Mouse (Mus musculus): Measurements from ENCODE around the gene Rora.

Gene Rora

GRCm38 (mm10) chr9:69372871-69373270, 719.3 kb downstream of the Rora start:
- no peak for DNase-seq

- no peak for DNase-seq
Measured at GRCm38 (mm10) chr9:69376982-69377653, 723.5 kb downstream of the Rora start.

GRCm38 (mm10) chr9:69377654-69378045, 724.1 kb downstream of the Rora start:
- no peak for DNase-seq

GRCm38 (mm10) chr9:69380546-69380945, 727.0 kb downstream of the Rora start:
- DNase-seq: no peak

- no peak for DNase-seq
Measured at GRCm38 (mm10) chr9:69381741-69382140, 728.2 kb downstream of the Rora start.

GRCm38 (mm10) chr9:69384475-69384874, 730.9 kb downstream of the Rora start:
- DNase-seq: no peak

- DNase-seq: no peak
Measured at GRCm38 (mm10) chr9:69384905-69385304, 731.3 kb downstream of the Rora start.

- DNase-seq: no peak
Measured at GRCm38 (mm10) chr9:69387296-69387695, 733.7 kb downstream of the Rora start.

GRCm38 (mm10) chr9:69390631-69391030, 737.0 kb downstream of the Rora start:
- no peak for DNase-seq

- DNase-seq: no peak
Measured at GRCm38 (mm10) chr9:69394234-69394633, 740.6 kb downstream of the Rora start.

- DNase-seq: no peak
Measured at GRCm38 (mm10) chr9:69397432-69397759, 743.8 kb downstream of the Rora start.

- peak; percentile 72 for DNase-seq
Measured at GRCm38 (mm10) chr9:69397760-69398452, 744.3 kb downstream of the Rora start, which contains the start of gene Ice2. TSS of gene Ice2 (plus strand) at chr9:69397906.

- no peak for DNase-seq
Measured at GRCm38 (mm10) chr9:69398453-69398850, 744.9 kb downstream of the Rora start.

- no peak for DNase-seq
Measured at GRCm38 (mm10) chr9:69404671-69405070, 751.1 kb downstream of the Rora start.

- no peak for DNase-seq
Measured at GRCm38 (mm10) chr9:69419476-69419875, 765.9 kb downstream of the Rora start.

GRCm38 (mm10) chr9:69430531-69430930, 776.9 kb downstream of the Rora start:
- no peak for DNase-seq

- peak; percentile 48 for DNase-seq
Measured at GRCm38 (mm10) chr9:69431863-69432555, 778.4 kb downstream of the Rora start.

GRCm38 (mm10) chr9:69435194-69435593, 781.6 kb downstream of the Rora start:
- DNase-seq: no peak

GRCm38 (mm10) chr9:69435662-69436061, 782.1 kb downstream of the Rora start:
- DNase-seq: no peak

Measured in kidney, adult 11 months (tissue).